Mouse (Mus musculus) heart, adult 2 months (tissue): ENCODE data around the gene Fgd6. TPM values are rescaled to one million over a fixed set of nuclear protein-coding genes. Genes with fewer than 3 reads are reported as not detected.

Experiments used
- DNase-seq, 2 experiments: peaks; one replicate each; pipeline ENCODE4 v3.0.0; 2021
- H3K27ac ChIP-seq: fragments of 200-600 bp; 2 replicates; pipeline ENCODE4 v1.8.1; 2022
- H3K27me3 ChIP-seq: fragments of 200-500 bp; 2 replicates; pipeline ENCODE4 v1.6.1; 2012; ENCODE audit warnings: mild to moderate bottlenecking, low read length, inconsistent platforms, mixed read lengths; ENCODE audit not compliant: control insufficient read depth, insufficient read depth
- H3K36me3 ChIP-seq: fragments of 200-500 bp; 2 replicates; pipeline ENCODE4 v1.6.1; 2012; ENCODE audit warnings: low read length, inconsistent platforms; ENCODE audit not compliant: control insufficient read depth, insufficient read depth
- H3K4me1 ChIP-seq: fragments of 200-500 bp; 2 replicates; pipeline ENCODE4 v1.6.1; 2011; ENCODE audit warnings: low read length; ENCODE audit not compliant: control insufficient read depth, insufficient read depth
- H3K4me3 ChIP-seq: fragments of 200-600 bp; 2 replicates; pipeline ENCODE4 v1.8.1; 2022
- H3K79me2 ChIP-seq: fragments of 200-500 bp; replicated peaks from 2 replicates; pipeline ENCODE4 v1.6.1; 2012; ENCODE audit warnings: mild to moderate bottlenecking, inconsistent platforms, low read length, moderate library complexity, mixed read lengths; ENCODE audit not compliant: control insufficient read depth, insufficient read depth
- H3K9ac ChIP-seq: fragments of 200-500 bp; 2 replicates; pipeline ENCODE4 v1.6.1; 2012; ENCODE audit warnings: low read depth, mild to moderate bottlenecking, control low read depth, inconsistent platforms, low read length, mixed read lengths
- CTCF ChIP-seq: fragments of 200-600 bp; IDR thresholded peaks from 2 replicates; pipeline ENCODE4 v1.8.1; 2022; ENCODE audit warnings: antibody characterized with exemption, mild to moderate bottlenecking, moderate library complexity
- EP300 ChIP-seq: fragments of 200-500 bp; IDR thresholded peaks from 2 replicates; pipeline ENCODE4 v1.6.1; 2011; ENCODE audit warnings: low read depth, low read length, control low read depth; ENCODE audit not compliant: insufficient read depth
- POLR2A ChIP-seq: fragments of 200-500 bp; IDR thresholded peaks from 2 replicates; pipeline ENCODE4 v1.6.1; 2011; ENCODE audit warnings: mild to moderate bottlenecking, low read depth, low read length, control low read depth; ENCODE audit not compliant: insufficient read depth
- WGBS: fragments of 180-500 bp; shearing (Covaris S2); methylation state at CpG from one replicate; pipeline ENCODE4 v1.1.7; 2018; 5-methylcytosine and 5-hydroxymethylcytosine counted together
- intact Hi-C: fragments of 180-260 bp; cut with DNase I; formaldehyde crosslinking; loops from one replicate; pipeline ENCODE4 v1.15.1; 2025
- polyA plus RNA-seq: library from polyadenylated mRNA; depleted of rRNA; stranded (reverse); fragments of >200 nt; gene quantifications from 2 replicates; pipeline ENCODE4 v1.2.3, GENCODE M21; 2012
- total RNA-seq, 2 experiments: library from RNA; stranded (reverse); gene quantifications; 2 replicates each; pipeline ENCODE4 v1.2.3; 2021

Fgd6 gene
- total and polyA plus RNA-seq, 3 experiments: 1.9 to 5.8 (median 4.9) TPM

- DNase-seq: no peak
- intact Hi-C loops: no loop called here
- Histone ChIP-seq H3K4me3 (no peak overlapping the region), H3K79me2 (peaks cover 3% of the 10 kb centered on the region), H3K9ac (no peak overlapping the region), H3K27ac (no peak overlapping the region), H3K36me3 (no peaks in the 10 kb centered on the region; the same call in 1 of the 2 replicates), H3K27me3 (no peaks in the 10 kb centered on the region), H3K4me1 (no peaks in the 10 kb centered on the region)
- no peak for TF ChIP-seq CTCF
- no peak for TF ChIP-seq EP300
- no peak for TF ChIP-seq POLR2A
- WGBS: 80% methylated on average over 5 of the region's 5 CpGs
These were observed 15.2 kb upstream of the Fgd6 start for GRCm38 (mm10) chr10:94020587-94020986.

- WGBS: 83% methylated on average over 4 of the region's 4 CpGs
- DNase-seq: no peak
- intact Hi-C loops: no loop called here
- Histone ChIP-seq H3K27me3 (no peaks in the 10 kb centered on the region), H3K36me3 (no peaks in the 10 kb centered on the region; the same call in 1 of the 2 replicates), H3K4me1 (no peaks in the 10 kb centered on the region), H3K9ac (no peak overlapping the region), H3K4me3 (no peak overlapping the region), H3K27ac (no peak overlapping the region), H3K79me2 (peaks cover 3% of the 10 kb centered on the region)
- TF ChIP-seq EP300: no peak
- no peak for TF ChIP-seq CTCF
- TF ChIP-seq POLR2A: no peak
These were observed 14.7 kb upstream of the Fgd6 start for GRCm38 (mm10) chr10:94021059-94021458.

DNA sequence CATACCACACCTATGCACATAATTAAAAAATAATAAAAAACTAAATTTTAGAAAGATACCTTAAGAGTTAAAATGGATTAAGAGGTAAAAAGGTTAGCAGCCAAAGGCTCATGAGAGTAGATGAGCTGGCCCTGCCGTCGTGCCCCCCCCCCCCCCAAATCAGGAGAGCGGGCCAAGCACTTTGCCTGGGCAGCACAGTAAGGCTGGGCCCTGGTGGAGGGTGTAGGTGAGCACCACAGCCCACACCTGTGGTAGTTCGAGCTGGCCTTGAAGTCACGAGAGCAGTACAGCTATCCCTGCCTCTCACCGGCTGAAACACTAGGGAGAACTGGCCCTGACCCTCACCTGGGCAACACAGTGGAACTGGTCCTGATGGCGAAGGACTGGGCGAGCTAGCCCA, 10.7 kb upstream of the Fgd6 start:
- peaks cover 4% of the 10 kb centered on the region for H3K79me2 ChIP-seq
- no peaks in the 10 kb centered on the region for H3K27me3 ChIP-seq
- WGBS: 96% methylated on average over 8 of the region's 8 CpGs
- no peak for DNase-seq
- H3K27ac ChIP-seq: no peak overlapping the region
- H3K36me3 ChIP-seq: no peaks in the 10 kb centered on the region; the same call in 1 of the 2 replicates
- no peak overlapping the region for H3K4me3 ChIP-seq
- H3K9ac ChIP-seq: no peak overlapping the region
- no peaks in the 10 kb centered on the region for H3K4me1 ChIP-seq
- intact Hi-C loops: no loop called here
- no peak for TF ChIP-seq CTCF
- TF ChIP-seq EP300: no peak
- no peak for TF ChIP-seq POLR2A

DNA sequence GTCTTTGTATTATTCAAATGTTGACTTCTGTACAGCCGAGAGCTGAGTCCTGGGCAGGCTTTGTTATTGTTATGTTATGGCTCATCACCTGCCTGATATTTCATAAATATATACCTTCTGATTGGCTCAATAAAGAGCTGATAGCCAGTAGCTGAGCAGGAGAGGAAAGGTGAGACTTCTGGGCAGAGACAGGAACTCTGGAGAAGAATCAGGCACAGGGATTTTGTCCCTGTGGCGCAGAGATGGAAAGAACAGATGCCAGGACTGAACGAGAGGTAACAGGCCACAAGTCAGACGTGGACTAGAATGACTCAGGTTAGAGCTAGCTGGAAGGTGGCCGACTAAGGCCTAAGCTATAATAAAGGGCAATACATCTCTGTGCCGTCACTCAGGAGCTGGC, 7.3 kb upstream of the Fgd6 start:
- Histone ChIP-seq H3K79me2 (peaks cover 4% of the 10 kb centered on the region), H3K9ac (no peak overlapping the region), H3K36me3 (peaks cover 2% of the 10 kb centered on the region), H3K4me3 (no peak overlapping the region), H3K27me3 (no peaks in the 10 kb centered on the region), H3K4me1 (no peaks in the 10 kb centered on the region), H3K27ac (no peak overlapping the region)
- WGBS: 90% methylated on average over 6 of the region's 6 CpGs
- TF ChIP-seq POLR2A (no peak), CTCF (no peak), EP300 (no peak)
- intact Hi-C loops: no loop called here
- no peak for DNase-seq

DNA sequence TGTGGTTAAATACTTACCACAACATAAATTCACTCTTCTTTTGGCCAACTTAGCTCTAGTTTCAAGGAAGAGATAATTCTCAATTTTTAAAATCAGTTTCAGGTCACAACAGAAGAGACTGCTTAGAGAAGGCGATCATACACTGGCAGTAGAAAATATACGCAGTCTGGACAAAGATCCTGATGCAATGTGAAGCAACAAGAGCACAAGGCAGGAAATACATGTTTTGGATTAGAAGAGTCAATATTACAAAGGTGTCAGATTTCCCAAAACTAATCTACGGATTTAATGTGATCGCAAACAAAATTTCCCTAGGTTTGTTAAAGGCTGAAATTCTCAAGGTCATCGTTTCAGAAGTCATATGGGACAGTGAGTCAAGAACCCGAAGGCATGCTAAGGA, 4.6 kb upstream of the Fgd6 start:
- H3K4me1 ChIP-seq: peaks cover 2% of the 10 kb centered on the region
- H3K4me3 ChIP-seq: no peak overlapping the region
- H3K79me2 ChIP-seq: peaks cover 6% of the 10 kb centered on the region; the same call in 1 of the 2 replicates
- peaks cover 8% of the 10 kb centered on the region for H3K36me3 ChIP-seq
- no peak overlapping the region for H3K9ac ChIP-seq
- TF ChIP-seq CTCF (no peak), EP300 (no peak), POLR2A (no peak)
- no peak overlapping the region for H3K27ac ChIP-seq
- intact Hi-C loops: loop anchor here (5.0 kb wide), 1 partner anchor 214 kb away; no protein-coding TSS in a partner anchor
- H3K27me3 ChIP-seq: no peaks in the 10 kb centered on the region
- no peak for DNase-seq
- WGBS: 89% methylated on average over 6 of the region's 6 CpGs

DNA sequence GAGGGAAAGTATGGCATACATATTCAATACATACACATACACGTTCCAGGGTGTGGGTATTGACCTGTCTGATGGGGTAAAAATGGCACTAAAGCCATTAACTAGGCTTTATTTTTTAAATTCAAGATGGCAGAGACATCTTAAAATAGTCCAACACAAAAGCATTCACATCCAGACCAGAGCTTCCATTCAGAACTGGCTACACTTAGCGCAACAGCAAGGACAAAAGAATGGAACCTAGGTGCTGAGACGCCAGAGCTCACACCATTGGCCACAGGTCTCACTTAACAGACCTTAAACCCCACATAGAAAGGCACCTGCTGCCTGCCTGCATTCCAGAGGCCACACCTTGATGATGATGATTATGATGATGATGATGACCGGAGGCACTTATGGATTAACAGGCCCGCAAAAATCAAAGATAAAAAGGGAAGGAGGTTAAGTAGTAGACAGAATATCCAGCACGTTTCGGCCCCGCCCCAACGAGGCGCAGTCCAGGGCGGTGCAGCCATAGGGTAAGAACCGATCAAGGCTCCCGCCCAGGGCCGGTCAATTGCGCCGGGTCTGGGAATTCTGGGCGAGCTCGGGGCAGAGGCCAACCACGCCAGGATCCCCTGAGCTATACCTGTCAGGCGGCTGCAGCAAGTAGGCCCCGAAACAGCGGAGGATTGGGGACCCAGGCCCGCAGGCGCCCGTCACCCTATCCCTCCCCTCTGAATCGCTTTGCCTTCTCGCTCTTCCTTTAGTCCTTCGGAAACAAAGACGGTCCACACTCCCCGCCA, 734 bp upstream of the Fgd6 start:
- H3K79me2 ChIP-seq: peaks cover 4% of the 10 kb centered on the region; the same call in 1 of the 2 replicates
- peak overlapping the region; percentile 77 for H3K9ac ChIP-seq
- intact Hi-C loops: loop anchor here (1.0 to 5.0 kb wide), 3 partner anchors 37 to 218 kb away; no protein-coding TSS in a partner anchor
- H3K36me3 ChIP-seq: peaks cover 8% of the 10 kb centered on the region
- H3K4me3 ChIP-seq: peak overlapping the region; percentile 77
- peaks cover 2% of the 10 kb centered on the region for H3K4me1 ChIP-seq
- DNase-seq: no peak
- H3K27ac ChIP-seq: peak overlapping the region; percentile 84
- H3K27me3 ChIP-seq: no peaks in the 10 kb centered on the region
- 1% methylated on average over 30 of the region's 30 CpGs for WGBS
- TF ChIP-seq POLR2A (no peak), EP300 (0 out of 2 replicates have a peak, but pooled peaks have one; percentile 26), CTCF (no peak)
